Mouse (Mus musculus): ENCODE results near the gene Lcmt1. TPM values are rescaled to one million over a fixed set of nuclear protein-coding genes. Genes with fewer than 3 reads are reported as not detected.

The Lcmt1 gene
- polyA plus RNA-seq, 1 experiment from 2014 or later, result 104 TPM

DNA sequence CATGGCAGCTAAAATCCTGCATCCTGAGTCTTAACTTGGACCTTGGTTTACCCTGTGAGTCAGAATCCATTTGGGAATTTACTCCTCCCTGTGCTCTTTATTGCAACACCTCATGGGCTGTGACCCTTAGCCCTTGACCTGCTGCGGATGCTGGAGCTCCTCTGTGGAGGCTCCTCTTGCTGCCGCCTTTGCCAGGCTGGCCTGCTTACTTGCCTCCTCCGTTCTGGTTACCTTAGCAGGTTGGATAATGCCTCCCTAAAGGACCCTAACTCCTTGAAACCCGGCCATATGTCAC is 60.8 kb downstream of the Lcmt1 start:
- Histone ChIP-seq H3K27me3 (replicated peaks) (no peaks in the 10 kb centered on the region), H3K4me3 (replicated peaks) (no peak overlapping the region), H3K4me2 (no peak overlapping the region), H3K9me3 (replicated peaks) (no peaks in the 10 kb centered on the region), H3K36me3 (peaks cover 53% of the 10 kb centered on the region), H3K27ac (replicated peaks) (no peak overlapping the region), H3K4me1 (no peaks in the 10 kb centered on the region), H3K9ac (replicated peaks) (no peak overlapping the region)
- no peak for ATAC-seq (ENCODE audit: low FRiP score)
- WGBS, result 75% methylated on average over 4 of the region's 4 CpGs

- Histone ChIP-seq H3K4me2 (no peak overlapping the region), H3K27ac (replicated peaks) (no peak overlapping the region), H3K4me3 (replicated peaks) (no peak overlapping the region), H3K9me3 (replicated peaks) (no peaks in the 10 kb centered on the region), H3K4me1 (no peaks in the 10 kb centered on the region), H3K27me3 (replicated peaks) (no peaks in the 10 kb centered on the region), H3K36me3 (peaks cover 46% of the 10 kb centered on the region), H3K9ac (replicated peaks) (no peak overlapping the region)
- 82% methylated on average over 4 of the region's 4 CpGs for WGBS
- ATAC-seq (ENCODE audit: low FRiP score), result no peak
Observed at GRCm38 (mm10) chr7:123431206-123431605, 61.6 kb downstream of the Lcmt1 start.

GRCm38 (mm10) chr7:123442079-123442478 is 72.5 kb downstream of the Lcmt1 start:
- H3K4me1 ChIP-seq, result no peaks in the 10 kb centered on the region
- H3K9ac ChIP-seq (replicated peaks), result no peak overlapping the region
- H3K4me2 ChIP-seq, result no peak overlapping the region
- H3K4me3 ChIP-seq (replicated peaks), result no peak overlapping the region
- H3K27ac ChIP-seq (replicated peaks), result no peak overlapping the region
- H3K36me3 ChIP-seq, result no peaks in the 10 kb centered on the region
- peaks cover 5% of the 10 kb centered on the region; the same call in 1 of the 2 replicates for H3K9me3 ChIP-seq (replicated peaks)
- 87% methylated on average over 1 of the region's 1 CpGs for WGBS
- no peaks in the 10 kb centered on the region for H3K27me3 ChIP-seq (replicated peaks)
- ATAC-seq (ENCODE audit: low FRiP score), result no peak

- no peaks in the 10 kb centered on the region for H3K36me3 ChIP-seq
- H3K4me3 ChIP-seq (replicated peaks), result no peak overlapping the region
- H3K9me3 ChIP-seq (replicated peaks), result no peaks in the 10 kb centered on the region
- H3K4me2 ChIP-seq, result no peak overlapping the region
- H3K9ac ChIP-seq (replicated peaks), result no peak overlapping the region
- ATAC-seq (ENCODE audit: low FRiP score), result no peak
- WGBS, result 90% methylated on average over 2 of the region's 2 CpGs
- H3K27me3 ChIP-seq (replicated peaks), result no peaks in the 10 kb centered on the region
- no peak overlapping the region for H3K27ac ChIP-seq (replicated peaks)
- H3K4me1 ChIP-seq, result no peaks in the 10 kb centered on the region
Observed at GRCm38 (mm10) chr7:123448794-123449193, 79.2 kb downstream of the Lcmt1 start.

GRCm38 (mm10) chr7:123449676-123450075 is 80.1 kb downstream of the Lcmt1 start:
- no peak overlapping the region for H3K4me3 ChIP-seq (replicated peaks)
- no peaks in the 10 kb centered on the region for H3K4me1 ChIP-seq
- WGBS, result 66% methylated on average over 10 of the region's 10 CpGs
- no peak overlapping the region for H3K9ac ChIP-seq (replicated peaks)
- no peak overlapping the region for H3K27ac ChIP-seq (replicated peaks)
- no peak for ATAC-seq (ENCODE audit: low FRiP score)
- H3K27me3 ChIP-seq (replicated peaks), result no peaks in the 10 kb centered on the region
- no peak overlapping the region for H3K4me2 ChIP-seq
- no peaks in the 10 kb centered on the region for H3K36me3 ChIP-seq
- H3K9me3 ChIP-seq (replicated peaks), result no peaks in the 10 kb centered on the region

- Histone ChIP-seq H3K4me2 (no peak overlapping the region), H3K4me1 (no peaks in the 10 kb centered on the region), H3K27me3 (replicated peaks) (no peaks in the 10 kb centered on the region), H3K4me3 (replicated peaks) (no peak overlapping the region), H3K27ac (replicated peaks) (no peak overlapping the region), H3K36me3 (no peaks in the 10 kb centered on the region), H3K9me3 (replicated peaks) (no peaks in the 10 kb centered on the region), H3K9ac (replicated peaks) (no peak overlapping the region)
- ATAC-seq (ENCODE audit: low FRiP score), result no peak
- 88% methylated on average over 2 of the region's 2 CpGs for WGBS
Observed at GRCm38 (mm10) chr7:123450515-123450914, 80.9 kb downstream of the Lcmt1 start.

GRCm38 (mm10) chr7:123452551-123452950 is 83.0 kb downstream of the Lcmt1 start:
- no peak overlapping the region for H3K4me3 ChIP-seq (replicated peaks)

GRCm38 (mm10) chr7:123453066-123453465 is 83.5 kb downstream of the Lcmt1 start:
- H3K27me3 ChIP-seq (replicated peaks), result no peaks in the 10 kb centered on the region
- no peaks in the 10 kb centered on the region for H3K4me1 ChIP-seq
- H3K4me3 ChIP-seq (replicated peaks), result no peak overlapping the region
- H3K27ac ChIP-seq (replicated peaks), result no peak overlapping the region
- no peak for ATAC-seq (ENCODE audit: low FRiP score)
- H3K4me2 ChIP-seq, result no peak overlapping the region
- no peaks in the 10 kb centered on the region for H3K9me3 ChIP-seq (replicated peaks)
- no peaks in the 10 kb centered on the region for H3K36me3 ChIP-seq
- no peak overlapping the region for H3K9ac ChIP-seq (replicated peaks)
- WGBS, result 83% methylated on average over 8 of the region's 8 CpGs

More at GRCm38 (mm10) chr7:123452551-123452950, 83.0 kb downstream of the Lcmt1 start:
- ATAC-seq (ENCODE audit: low FRiP score), result no peak
- 81% methylated on average over 6 of the region's 6 CpGs for WGBS
- Histone ChIP-seq H3K4me1 (no peaks in the 10 kb centered on the region), H3K27me3 (replicated peaks) (no peaks in the 10 kb centered on the region), H3K9ac (replicated peaks) (no peak overlapping the region), H3K9me3 (replicated peaks) (no peaks in the 10 kb centered on the region), H3K36me3 (no peaks in the 10 kb centered on the region), H3K27ac (replicated peaks) (no peak overlapping the region), H3K4me2 (no peak overlapping the region)

- no peak overlapping the region for H3K27ac ChIP-seq (replicated peaks)
- no peaks in the 10 kb centered on the region for H3K9me3 ChIP-seq (replicated peaks)
- H3K27me3 ChIP-seq (replicated peaks), result no peaks in the 10 kb centered on the region
- H3K9ac ChIP-seq (replicated peaks), result no peak overlapping the region
- H3K36me3 ChIP-seq, result no peaks in the 10 kb centered on the region
- H3K4me3 ChIP-seq (replicated peaks), result no peak overlapping the region
- no peak for ATAC-seq (ENCODE audit: low FRiP score)
- 96% methylated on average over 3 of the region's 3 CpGs for WGBS
- H3K4me1 ChIP-seq, result no peaks in the 10 kb centered on the region
- no peak overlapping the region for H3K4me2 ChIP-seq
Observed at GRCm38 (mm10) chr7:123455088-123455487, 85.5 kb downstream of the Lcmt1 start.

DNA sequence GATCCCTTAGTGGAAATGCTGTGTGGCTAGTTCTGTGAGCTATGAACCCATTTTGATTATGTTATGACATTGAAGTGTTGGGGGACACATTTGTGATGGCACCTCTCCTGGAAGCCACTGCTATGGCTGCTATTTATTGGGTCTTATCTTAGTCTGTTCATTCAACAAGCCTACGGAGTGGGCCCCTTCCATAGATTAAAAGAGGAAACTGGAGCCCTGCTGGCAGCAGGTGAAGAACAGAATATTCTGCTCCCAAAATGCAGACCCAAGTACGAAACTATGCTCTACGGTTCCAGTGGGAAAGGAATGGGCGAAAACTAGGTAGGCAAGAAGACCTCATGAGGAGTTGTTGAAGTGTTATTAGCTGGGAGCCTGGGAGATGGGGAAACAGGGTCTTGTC is 88.7 kb downstream of the Lcmt1 start:
- 92% methylated on average over 4 of the region's 4 CpGs for WGBS
- no peaks in the 10 kb centered on the region for H3K36me3 ChIP-seq
- H3K27me3 ChIP-seq (replicated peaks), result no peaks in the 10 kb centered on the region
- H3K4me1 ChIP-seq, result no peaks in the 10 kb centered on the region
- H3K27ac ChIP-seq (replicated peaks), result no peak overlapping the region
- ATAC-seq (ENCODE audit: low FRiP score), result no peak
- H3K4me3 ChIP-seq (replicated peaks), result no peak overlapping the region
- no peak overlapping the region for H3K4me2 ChIP-seq
- no peaks in the 10 kb centered on the region for H3K9me3 ChIP-seq (replicated peaks)
- H3K9ac ChIP-seq (replicated peaks), result no peak overlapping the region

- Histone ChIP-seq H3K4me3 (replicated peaks) (no peak overlapping the region), H3K27ac (replicated peaks) (no peak overlapping the region), H3K9me3 (replicated peaks) (no peaks in the 10 kb centered on the region), H3K27me3 (replicated peaks) (no peaks in the 10 kb centered on the region), H3K9ac (replicated peaks) (no peak overlapping the region), H3K4me2 (no peak overlapping the region), H3K36me3 (no peaks in the 10 kb centered on the region), H3K4me1 (no peaks in the 10 kb centered on the region)
- 91% methylated on average over 4 of the region's 4 CpGs for WGBS
- ATAC-seq (ENCODE audit: low FRiP score), result no peak
Observed at GRCm38 (mm10) chr7:123459247-123459646, 89.7 kb downstream of the Lcmt1 start.

DNA sequence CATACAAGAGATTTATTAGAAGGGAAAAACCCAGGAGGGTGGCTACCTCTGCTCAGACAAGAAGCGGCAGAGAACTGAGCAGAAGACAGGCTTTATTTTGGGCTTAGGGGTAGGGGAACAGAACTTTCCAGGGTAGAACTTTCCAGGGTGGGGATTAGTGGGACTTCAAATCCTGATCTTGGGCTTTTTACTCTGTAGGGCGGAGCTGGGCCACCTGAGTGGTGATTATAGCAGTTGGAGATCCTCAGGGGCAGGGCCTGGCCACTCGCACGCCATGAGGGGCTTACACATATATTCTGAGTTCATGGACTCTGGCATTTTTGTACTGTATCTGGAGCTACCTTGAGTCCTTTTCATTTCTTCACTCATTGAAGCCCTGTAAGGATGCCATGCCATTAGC is 91.7 kb downstream of the Lcmt1 start:
- Histone ChIP-seq H3K27ac (replicated peaks) (no peak overlapping the region), H3K27me3 (replicated peaks) (peaks cover under 1% of the 10 kb centered on the region; the same call in 1 of the 2 replicates), H3K4me2 (no peak overlapping the region), H3K4me1 (no peaks in the 10 kb centered on the region), H3K36me3 (no peaks in the 10 kb centered on the region), H3K9ac (replicated peaks) (no peak overlapping the region), H3K9me3 (replicated peaks) (no peaks in the 10 kb centered on the region), H3K4me3 (replicated peaks) (no peak overlapping the region)
- ATAC-seq (ENCODE audit: low FRiP score), result no peak
- WGBS, result 88% methylated on average over 4 of the region's 4 CpGs

DNA sequence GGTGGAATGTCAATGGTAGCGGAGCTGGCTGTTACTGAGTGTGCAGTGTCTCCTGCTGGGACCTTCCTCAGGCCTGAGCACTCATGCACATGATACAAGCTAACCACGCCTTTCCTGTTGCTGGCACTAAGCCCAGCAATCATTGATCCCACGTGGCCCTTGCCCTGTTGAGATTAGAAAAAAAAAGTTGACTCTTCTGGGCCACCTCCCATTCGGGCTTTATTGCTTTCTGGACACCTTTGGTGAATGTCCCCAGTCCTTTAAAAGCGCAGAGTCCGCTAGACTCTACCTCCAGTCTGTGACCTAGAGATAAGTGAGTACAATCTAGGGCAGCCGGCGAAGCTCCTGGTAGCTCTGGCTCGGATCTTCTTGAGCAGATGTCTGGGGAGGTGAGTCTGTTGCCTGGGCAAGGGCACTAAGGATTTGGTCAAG is 92.5 kb downstream of the Lcmt1 start, which contains the start of gene Aqp8:
TSS of gene Aqp8 (plus strand) at position 222 of the 432 bp plus-strand sequence.
- no peak for ATAC-seq (ENCODE audit: low FRiP score)
- Histone ChIP-seq H3K4me3 (replicated peaks) (no peak within 1 kb of the TSS), H3K4me1 (no peaks in the 10 kb centered on the region), H3K4me2 (no peak within 1 kb of the TSS), H3K9ac (replicated peaks) (no peak within 1 kb of the TSS), H3K9me3 (replicated peaks) (no peaks in the 10 kb centered on the region), H3K27me3 (replicated peaks) (peaks cover 4% of the 10 kb centered on the region; the same call in 1 of the 2 replicates), H3K27ac (replicated peaks) (no peak within 1 kb of the TSS), H3K36me3 (no peaks in the 10 kb centered on the region)
- WGBS, result 70% methylated on average over 9 of the region's 9 CpGs

Measured in neural tube, embryonic 15.5 days (tissue).